Mouse (Mus musculus) olfactory bulb, adult 2 months (tissue): ENCODE measurements at regions not wholly inside any gene's neighbourhood (a gene's known extent, or its start where the extent isn't known, plus 50 kb on each side); places are given as distances from the start of the nearest gene placed in this dataset.

ENCODE experiments used
- H3K27ac ChIP-seq: fragments of 200-500 bp; 2 replicates; pipeline ENCODE4 v1.5.1; 2012; ENCODE audit warnings: low read depth, low read length; ENCODE audit not compliant: insufficient read depth
- H3K4me1 ChIP-seq: fragments of 200-500 bp; 2 replicates; pipeline ENCODE4 v1.6.1; 2012; ENCODE audit warnings: low read length; ENCODE audit not compliant: control insufficient read depth, insufficient read depth
- H3K4me3 ChIP-seq: fragments of 200-500 bp; 2 replicates; pipeline ENCODE4 v1.5.1; 2012; ENCODE audit warnings: mild to moderate bottlenecking, low read depth, low read length, moderate library complexity; ENCODE audit not compliant: insufficient read depth
- CTCF ChIP-seq: fragments of 200-500 bp; IDR thresholded peaks from 2 replicates; pipeline ENCODE4 v1.5.1; 2012; ENCODE audit warnings: low read depth, mild to moderate bottlenecking, low read length, moderate library complexity; ENCODE audit not compliant: insufficient read depth
- POLR2A ChIP-seq: fragments of 200-500 bp; IDR thresholded peaks from 2 replicates; pipeline ENCODE4 v1.6.1; 2012; ENCODE audit warnings: mild to moderate bottlenecking, low read depth, low read length, moderate library complexity; ENCODE audit not compliant: insufficient read depth
- WGBS: fragments of 180-500 bp; shearing (Covaris S2); methylation state at CpG from one replicate; pipeline ENCODE4 v1.1.7; 2018; 5-methylcytosine and 5-hydroxymethylcytosine counted together

GRCm38 (mm10) chr1:72944221-72944620 is 69.5 kb upstream of the Igfbp5 start:
- H3K4me1 ChIP-seq: peaks cover 18% of the 10 kb centered on the region
- 28% methylated on average over 3 of the region's 3 CpGs for WGBS
- no peak overlapping the region for H3K4me3 ChIP-seq
- peak overlapping the region; percentile 87 for H3K27ac ChIP-seq
- TF ChIP-seq CTCF (no peak), POLR2A (no peak)

GRCm38 (mm10) chr1:72943082-72943481 is 68.4 kb upstream of the Igfbp5 start:
- WGBS: 71% methylated on average over 1 of the region's 1 CpGs

GRCm38 (mm10) chr1:72942351-72942750 is 67.7 kb upstream of the Igfbp5 start:
- Histone ChIP-seq H3K4me3 (no peak overlapping the region), H3K4me1 (peaks cover 18% of the 10 kb centered on the region), H3K27ac (no peak overlapping the region)
- TF ChIP-seq CTCF (no peak), POLR2A (no peak)
- WGBS: 50% methylated on average over 9 of the region's 9 CpGs

More at GRCm38 (mm10) chr1:72943082-72943481, 68.4 kb upstream of the Igfbp5 start:
- TF ChIP-seq CTCF: no peak
- H3K4me3 ChIP-seq: no peak overlapping the region
- H3K4me1 ChIP-seq: peaks cover 18% of the 10 kb centered on the region
- peak overlapping the region; percentile 87; the same call in 1 of the 2 replicates for H3K27ac ChIP-seq

GRCm38 (mm10) chr1:72939948-72940347 is 65.3 kb upstream of the Igfbp5 start:
- WGBS: 93% methylated on average over 1 of the region's 1 CpGs

GRCm38 (mm10) chr1:72936681-72937465 is 62.2 kb upstream of the Igfbp5 start:
- 73% methylated on average over 5 of the region's 5 CpGs for WGBS
- no peak for TF ChIP-seq CTCF
- TF ChIP-seq POLR2A: no peak
- no peaks in the 10 kb centered on the region for H3K4me1 ChIP-seq
- no peak overlapping the region for H3K4me3 ChIP-seq
- no peak overlapping the region for H3K27ac ChIP-seq

More at GRCm38 (mm10) chr1:72939948-72940347, 65.3 kb upstream of the Igfbp5 start:
- H3K27ac ChIP-seq: no peak overlapping the region
- H3K4me1 ChIP-seq: peaks cover 5% of the 10 kb centered on the region
- no peak overlapping the region for H3K4me3 ChIP-seq
- no peak for TF ChIP-seq POLR2A
- TF ChIP-seq CTCF: no peak

GRCm38 (mm10) chr1:72936231-72936630 is 61.5 kb upstream of the Igfbp5 start:
- Histone ChIP-seq H3K27ac (no peak overlapping the region), H3K4me1 (no peaks in the 10 kb centered on the region), H3K4me3 (no peak overlapping the region)
- TF ChIP-seq CTCF: no peak
- TF ChIP-seq POLR2A: no peak
- 53% methylated on average over 5 of the region's 5 CpGs for WGBS

GRCm38 (mm10) chr1:72935084-72935483 is 60.4 kb upstream of the Igfbp5 start:
- TF ChIP-seq POLR2A: no peak
- TF ChIP-seq CTCF: no peak
- WGBS: 75% methylated on average over 4 of the region's 4 CpGs

GRCm38 (mm10) chr1:72929774-72930173 is 55.1 kb upstream of the Igfbp5 start:
- TF ChIP-seq POLR2A: no peak
- TF ChIP-seq CTCF: no peak
- Histone ChIP-seq H3K4me3 (no peak overlapping the region), H3K27ac (no peak overlapping the region), H3K4me1 (peaks cover 3% of the 10 kb centered on the region; the same call in 1 of the 2 replicates)
- WGBS: 67% methylated on average over 4 of the region's 4 CpGs

More at GRCm38 (mm10) chr1:72935084-72935483, 60.4 kb upstream of the Igfbp5 start:
- H3K4me3 ChIP-seq: no peak overlapping the region
- peaks cover under 1% of the 10 kb centered on the region; the same call in 1 of the 2 replicates for H3K4me1 ChIP-seq
- no peak overlapping the region for H3K27ac ChIP-seq
